Mouse (Mus musculus): ENCODE data around the gene Tapbp. TPM values are rescaled to one million over a fixed set of nuclear protein-coding genes. Genes with fewer than 3 reads are reported as not detected.

The Tapbp gene
- polyA plus RNA-seq, 1 experiment from 2014 or later: 22.0 TPM

DNA sequence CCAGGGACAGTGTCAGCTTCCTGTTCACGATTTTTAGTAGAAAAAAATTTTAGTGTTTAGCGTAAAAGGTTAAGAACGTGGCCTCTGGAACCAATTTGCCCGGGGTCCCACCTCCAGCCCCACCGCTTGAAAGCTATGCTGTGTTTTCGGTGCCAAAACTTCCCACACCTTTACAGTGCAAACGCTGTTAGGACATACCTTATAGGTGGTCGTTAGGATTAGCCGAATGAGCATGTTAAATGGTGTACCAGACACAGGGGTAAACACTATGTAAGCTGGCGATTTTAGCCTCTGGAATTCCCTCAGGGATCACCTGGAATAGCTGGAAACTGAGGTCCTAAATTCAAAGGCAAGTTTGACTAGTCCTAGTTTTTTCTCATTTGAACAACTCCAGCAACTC lies 40.6 kb downstream of the Tapbp start:
- Histone ChIP-seq H3K4me3 (ENCODE audit: low read depth, low read length) (peak overlapping the region; percentile 70), H3K9me3 (replicated peaks; ENCODE audit: control insufficient read depth, low read length) (no peaks in the 10 kb centered on the region), H3K36me3 (ENCODE audit: control insufficient read depth, insufficient read depth, low read length) (peaks cover 17% of the 10 kb centered on the region), H3K27me3 (ENCODE audit: control insufficient read depth, insufficient read depth, low read length) (no peaks in the 10 kb centered on the region), H3K27ac (ENCODE audit: low read depth, low read length) (0 out of 2 replicates have a peak overlapping the region, but pooled peaks have one; percentile 47), H3K9ac (ENCODE audit: low read depth, low read length) (peak overlapping the region; percentile 85), H3K4me1 (ENCODE audit: control insufficient read depth, insufficient read depth, low read length) (peaks cover 33% of the 10 kb centered on the region), H3K4me2 (peak overlapping the region; percentile 75)
- 6% methylated on average over 10 of the region's 10 CpGs for WGBS (ENCODE audit: insufficient replicate concordance)
- no peak for ATAC-seq (replicated peaks; ENCODE audit: insufficient number of reproducible peaks, low FRiP score, low TSS enrichment)

GRCm38 (mm10) chr17:33957493-33957892 lies 41.8 kb downstream of the Tapbp start:
- no peak overlapping the region for H3K4me3 ChIP-seq (ENCODE audit: low read depth, low read length)
- H3K27me3 ChIP-seq (ENCODE audit: control insufficient read depth, insufficient read depth, low read length): no peaks in the 10 kb centered on the region
- no peak overlapping the region for H3K4me2 ChIP-seq
- no peak for ATAC-seq (replicated peaks; ENCODE audit: insufficient number of reproducible peaks, low FRiP score, low TSS enrichment)
- H3K4me1 ChIP-seq (ENCODE audit: control insufficient read depth, insufficient read depth, low read length): peaks cover 28% of the 10 kb centered on the region
- 84% methylated on average over 6 of the region's 6 CpGs for WGBS (ENCODE audit: insufficient replicate concordance)
- H3K27ac ChIP-seq (ENCODE audit: low read depth, low read length): no peak overlapping the region
- peaks cover 14% of the 10 kb centered on the region for H3K36me3 ChIP-seq (ENCODE audit: control insufficient read depth, insufficient read depth, low read length)
- H3K9me3 ChIP-seq (replicated peaks; ENCODE audit: control insufficient read depth, low read length): no peaks in the 10 kb centered on the region
- no peak overlapping the region for H3K9ac ChIP-seq (ENCODE audit: low read depth, low read length)

GRCm38 (mm10) chr17:33958451-33958850 lies 42.8 kb downstream of the Tapbp start:
- H3K4me3 ChIP-seq (ENCODE audit: low read depth, low read length): no peak overlapping the region
- no peak overlapping the region for H3K9ac ChIP-seq (ENCODE audit: low read depth, low read length)
- H3K4me2 ChIP-seq: no peak overlapping the region
- no peaks in the 10 kb centered on the region for H3K27me3 ChIP-seq (ENCODE audit: control insufficient read depth, insufficient read depth, low read length)
- H3K4me1 ChIP-seq (ENCODE audit: control insufficient read depth, insufficient read depth, low read length): peaks cover 19% of the 10 kb centered on the region
- peaks cover 10% of the 10 kb centered on the region for H3K36me3 ChIP-seq (ENCODE audit: control insufficient read depth, insufficient read depth, low read length)
- WGBS (ENCODE audit: insufficient replicate concordance): 91% methylated on average over 11 of the region's 11 CpGs
- no peak for ATAC-seq (replicated peaks; ENCODE audit: insufficient number of reproducible peaks, low FRiP score, low TSS enrichment)
- H3K9me3 ChIP-seq (replicated peaks; ENCODE audit: control insufficient read depth, low read length): no peaks in the 10 kb centered on the region
- H3K27ac ChIP-seq (ENCODE audit: low read depth, low read length): no peak overlapping the region

- Histone ChIP-seq H3K4me3 (ENCODE audit: low read depth, low read length) (no peak overlapping the region), H3K4me2 (no peak overlapping the region), H3K27me3 (ENCODE audit: control insufficient read depth, insufficient read depth, low read length) (no peaks in the 10 kb centered on the region), H3K9ac (ENCODE audit: low read depth, low read length) (no peak overlapping the region), H3K36me3 (ENCODE audit: control insufficient read depth, insufficient read depth, low read length) (peaks cover 7% of the 10 kb centered on the region; the same call in 1 of the 2 replicates), H3K4me1 (ENCODE audit: control insufficient read depth, insufficient read depth, low read length) (peaks cover 12% of the 10 kb centered on the region), H3K27ac (ENCODE audit: low read depth, low read length) (no peak overlapping the region), H3K9me3 (replicated peaks; ENCODE audit: control insufficient read depth, low read length) (no peaks in the 10 kb centered on the region)
- WGBS (ENCODE audit: insufficient replicate concordance): 96% methylated on average over 13 of the region's 13 CpGs
- ATAC-seq (replicated peaks; ENCODE audit: insufficient number of reproducible peaks, low FRiP score, low TSS enrichment): no peak
Observed at GRCm38 (mm10) chr17:33959135-33959534, 43.4 kb downstream of the Tapbp start.

GRCm38 (mm10) chr17:33959948-33960347 lies 44.2 kb downstream of the Tapbp start:
- H3K4me1 ChIP-seq (ENCODE audit: control insufficient read depth, insufficient read depth, low read length): peaks cover 6% of the 10 kb centered on the region
- H3K9ac ChIP-seq (ENCODE audit: low read depth, low read length): no peak overlapping the region
- no peak overlapping the region for H3K27ac ChIP-seq (ENCODE audit: low read depth, low read length)
- H3K4me3 ChIP-seq (ENCODE audit: low read depth, low read length): no peak overlapping the region
- H3K36me3 ChIP-seq (ENCODE audit: control insufficient read depth, insufficient read depth, low read length): peaks cover 6% of the 10 kb centered on the region; the same call in 1 of the 2 replicates
- no peak overlapping the region for H3K4me2 ChIP-seq
- WGBS (ENCODE audit: insufficient replicate concordance): 90% methylated on average over 15 of the region's 15 CpGs
- ATAC-seq (replicated peaks; ENCODE audit: insufficient number of reproducible peaks, low FRiP score, low TSS enrichment): no peak
- H3K9me3 ChIP-seq (replicated peaks; ENCODE audit: control insufficient read depth, low read length): no peaks in the 10 kb centered on the region
- H3K27me3 ChIP-seq (ENCODE audit: control insufficient read depth, insufficient read depth, low read length): no peaks in the 10 kb centered on the region

DNA sequence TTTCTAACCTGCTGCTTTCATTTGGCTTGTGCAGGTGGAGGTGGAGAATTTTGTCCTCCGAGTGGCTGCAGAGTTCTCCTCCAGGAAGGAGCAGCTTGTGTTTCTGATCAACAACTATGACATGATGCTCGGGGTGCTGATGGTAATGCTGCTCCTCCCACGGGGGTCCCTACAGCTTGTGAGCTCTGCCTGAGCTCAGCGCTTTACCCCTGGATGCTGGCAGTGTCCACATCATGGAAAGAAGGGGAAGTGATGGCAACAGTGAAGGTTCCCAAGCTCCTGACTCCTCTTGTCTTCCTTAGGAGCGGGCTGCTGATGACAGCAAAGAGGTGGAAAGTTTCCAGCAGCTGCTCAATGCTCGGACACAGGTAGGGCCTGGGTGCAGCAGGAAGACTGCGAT lies 47.2 kb downstream of the Tapbp start:
- 89% methylated on average over 7 of the region's 7 CpGs for WGBS (ENCODE audit: insufficient replicate concordance)
- no peak for ATAC-seq (replicated peaks; ENCODE audit: insufficient number of reproducible peaks, low FRiP score, low TSS enrichment)
- no peak overlapping the region for H3K4me3 ChIP-seq (ENCODE audit: low read depth, low read length)
- no peaks in the 10 kb centered on the region for H3K27me3 ChIP-seq (ENCODE audit: control insufficient read depth, insufficient read depth, low read length)
- no peak overlapping the region for H3K4me2 ChIP-seq
- no peak overlapping the region for H3K9ac ChIP-seq (ENCODE audit: low read depth, low read length)
- no peak overlapping the region for H3K27ac ChIP-seq (ENCODE audit: low read depth, low read length)
- peaks cover 6% of the 10 kb centered on the region; the same call in 1 of the 2 replicates for H3K36me3 ChIP-seq (ENCODE audit: control insufficient read depth, insufficient read depth, low read length)
- no peaks in the 10 kb centered on the region for H3K9me3 ChIP-seq (replicated peaks; ENCODE audit: control insufficient read depth, low read length)
- H3K4me1 ChIP-seq (ENCODE audit: control insufficient read depth, insufficient read depth, low read length): no peaks in the 10 kb centered on the region

DNA sequence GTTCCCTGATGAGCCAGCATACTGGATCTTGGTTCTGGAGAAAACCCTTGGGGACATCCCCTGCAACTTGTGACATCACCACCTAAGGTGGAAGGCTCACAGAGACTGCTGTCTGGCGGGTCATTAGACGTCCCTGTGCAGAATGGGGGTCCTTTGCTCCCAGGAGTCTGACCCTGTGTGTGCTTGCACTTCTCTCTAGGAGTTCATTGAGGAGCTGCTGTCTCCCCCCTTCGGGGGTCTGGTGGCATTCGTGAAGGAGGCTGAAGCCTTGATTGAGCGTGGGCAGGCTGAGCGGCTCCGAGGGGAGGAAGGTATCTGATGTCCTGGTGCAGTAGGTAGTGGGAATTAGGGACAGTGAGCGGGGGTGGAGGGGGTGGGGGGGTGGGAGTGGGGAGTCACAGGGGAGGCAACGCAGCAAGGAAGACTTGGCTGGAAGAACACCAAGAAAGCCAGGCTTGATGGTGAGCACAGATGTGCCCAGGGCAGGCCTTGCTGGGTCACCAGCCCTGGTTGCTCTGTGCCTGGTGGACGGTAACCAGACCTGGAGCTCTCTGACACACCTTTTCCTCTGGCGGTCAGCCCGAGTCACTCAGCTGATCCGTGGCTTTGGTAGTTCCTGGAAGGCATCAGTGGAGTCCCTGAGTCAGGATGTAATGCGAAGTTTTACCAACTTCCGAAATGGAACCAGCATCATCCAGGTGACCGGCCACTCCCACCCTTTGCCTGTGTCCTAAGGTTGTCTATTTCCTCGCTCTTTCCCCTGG lies 49.6 kb downstream of the Tapbp start:
- no peak for ATAC-seq (replicated peaks; ENCODE audit: insufficient number of reproducible peaks, low FRiP score, low TSS enrichment)
- H3K4me3 ChIP-seq (ENCODE audit: low read depth, low read length): no peak overlapping the region
- no peak overlapping the region for H3K4me2 ChIP-seq
- H3K9me3 ChIP-seq (replicated peaks; ENCODE audit: control insufficient read depth, low read length): no peaks in the 10 kb centered on the region
- 88% methylated on average over 17 of the region's 17 CpGs for WGBS (ENCODE audit: insufficient replicate concordance)
- H3K36me3 ChIP-seq (ENCODE audit: control insufficient read depth, insufficient read depth, low read length): peaks cover 6% of the 10 kb centered on the region; the same call in 1 of the 2 replicates
- no peaks in the 10 kb centered on the region for H3K27me3 ChIP-seq (ENCODE audit: control insufficient read depth, insufficient read depth, low read length)
- H3K9ac ChIP-seq (ENCODE audit: low read depth, low read length): no peak overlapping the region
- H3K27ac ChIP-seq (ENCODE audit: low read depth, low read length): no peak overlapping the region
- H3K4me1 ChIP-seq (ENCODE audit: control insufficient read depth, insufficient read depth, low read length): no peaks in the 10 kb centered on the region

DNA sequence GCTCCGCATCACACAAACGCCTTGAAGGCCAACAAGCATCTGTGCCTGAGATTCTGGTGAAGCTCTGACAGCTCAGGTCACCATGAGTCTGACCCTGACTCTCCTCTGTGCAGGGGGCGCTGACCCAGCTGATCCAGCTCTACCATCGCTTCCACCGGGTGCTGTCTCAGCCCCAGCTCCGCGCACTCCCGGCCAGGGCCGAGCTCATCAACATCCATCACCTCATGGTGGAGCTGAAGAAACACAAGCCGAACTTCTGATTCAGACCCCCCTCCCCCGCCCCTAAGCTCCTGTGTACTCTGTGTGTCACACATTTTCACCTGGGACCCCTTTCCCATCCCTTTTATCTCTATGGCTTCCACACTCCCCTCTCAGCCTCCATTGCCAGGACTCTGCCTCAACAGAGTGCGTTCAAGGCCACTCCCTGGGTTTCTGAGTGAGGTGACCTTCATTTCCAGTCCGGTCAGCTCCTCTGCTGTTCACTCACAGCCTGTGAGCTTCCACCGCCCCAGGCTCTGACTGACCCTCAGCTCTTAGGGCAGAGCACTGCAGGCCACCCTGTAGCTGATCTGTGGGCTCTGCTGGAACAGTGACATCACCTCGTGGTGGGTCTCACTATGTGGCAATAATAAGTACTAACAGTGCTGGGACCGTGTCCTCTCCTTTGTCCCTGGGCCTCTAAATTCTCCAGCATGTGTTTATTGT lies 50.3 kb downstream of the Tapbp start:
- H3K4me3 ChIP-seq (ENCODE audit: low read depth, low read length): no peak overlapping the region
- no peaks in the 10 kb centered on the region for H3K27me3 ChIP-seq (ENCODE audit: control insufficient read depth, insufficient read depth, low read length)
- H3K4me2 ChIP-seq: no peak overlapping the region
- no peak for ATAC-seq (replicated peaks; ENCODE audit: insufficient number of reproducible peaks, low FRiP score, low TSS enrichment)
- H3K9ac ChIP-seq (ENCODE audit: low read depth, low read length): no peak overlapping the region
- WGBS (ENCODE audit: insufficient replicate concordance): 85% methylated on average over 16 of the region's 16 CpGs
- no peak overlapping the region for H3K27ac ChIP-seq (ENCODE audit: low read depth, low read length)
- no peaks in the 10 kb centered on the region for H3K9me3 ChIP-seq (replicated peaks; ENCODE audit: control insufficient read depth, low read length)
- H3K36me3 ChIP-seq (ENCODE audit: control insufficient read depth, insufficient read depth, low read length): peaks cover 6% of the 10 kb centered on the region; the same call in 1 of the 2 replicates
- no peaks in the 10 kb centered on the region for H3K4me1 ChIP-seq (ENCODE audit: control insufficient read depth, insufficient read depth, low read length)
